Mouse (Mus musculus) stomach, embryonic 16.5 days (tissue): ENCODE data around the gene 2010315B03Rik. TPM values are rescaled to one million over a fixed set of nuclear protein-coding genes. Genes with fewer than 3 reads are reported as not detected.
"Not testable (repeated sequence)": the region's sequence is repeated elsewhere in the genome, so short reads cannot be mapped to it uniquely, and the experiment has no call there.

Experiments
- ATAC-seq: fragments of 200-750 bp; cut with Nextera tagmentation; 2 replicates; pipeline ENCODE4 v1.8.0; 2017; ENCODE audit warnings: moderate number of reproducible peaks, moderate TSS enrichment; ENCODE audit not compliant: insufficient read depth, low FRiP score
- H3K27ac ChIP-seq: fragments of 300-500 bp; sonication (generic); 2 replicates; pipeline ENCODE4 v1.5.1; 2014; ENCODE audit warnings: low read length
- H3K27me3 ChIP-seq: fragments of 300-500 bp; sonication (generic); 2 replicates; pipeline ENCODE4 v1.6.1; 2014; ENCODE audit warnings: low read length, control low read depth, mixed read lengths; ENCODE audit not compliant: control insufficient read depth, insufficient read depth
- H3K36me3 ChIP-seq: fragments of 300-500 bp; sonication (generic); 2 replicates; pipeline ENCODE4 v1.6.1; 2014; ENCODE audit warnings: low read length; ENCODE audit not compliant: control insufficient read depth, insufficient read depth
- H3K4me1 ChIP-seq: fragments of 300-500 bp; sonication (generic); 2 replicates; pipeline ENCODE4 v1.6.1; 2014; ENCODE audit warnings: low read length, control low read depth, mixed read lengths; ENCODE audit not compliant: control insufficient read depth, insufficient read depth
- H3K4me2 ChIP-seq: fragments of 300-500 bp; sonication (generic); 2 replicates; pipeline ENCODE4 v1.6.1; 2014; ENCODE audit warnings: low read depth, low read length, mixed read lengths
- H3K4me3 ChIP-seq: fragments of 300-500 bp; sonication (generic); replicated peaks from 2 replicates; pipeline ENCODE4 v1.5.1; 2014; ENCODE audit warnings: mild to moderate bottlenecking, low read length
- H3K9ac ChIP-seq: fragments of 300-500 bp; sonication (generic); 2 replicates; pipeline ENCODE4 v1.6.1; 2014; ENCODE audit warnings: low read length
- H3K9me3 ChIP-seq: fragments of 300-500 bp; sonication (generic); replicated peaks from 2 replicates; pipeline ENCODE4 v1.6.1; 2016; ENCODE audit warnings: low read length, control low read depth; ENCODE audit not compliant: control insufficient read depth
- WGBS: fragments of 180-500 bp; shearing (Covaris S2); extraction: QIAGEN DNeasy Blood & Tissue Kit; methylation state at CpG from one replicate; pipeline ENCODE4 v1.1.7; 2014; 5-methylcytosine and 5-hydroxymethylcytosine counted together
- polyA plus RNA-seq: library from polyadenylated mRNA; unstranded; fragments of >200 nt; fragmentation: Nextera tagmentation; extraction: Ambion mirVana; gene quantifications from 2 replicates; pipeline ENCODE4 v1.2.1, GENCODE M21; 2015

The 2010315B03Rik gene
- polyA plus RNA-seq, 1 experiment from 2014 or later = 14.2 TPM

GRCm38 (mm10) chr9:124273172-124273571, 39.3 kb downstream of the 2010315B03Rik start:
- 0 out of 2 replicates have a peak, but pooled peaks have one; percentile 33 for ATAC-seq
- Histone ChIP-seq H3K36me3 (peaks cover 34% of the 10 kb centered on the region), H3K4me1 (no peaks in the 10 kb centered on the region), H3K9me3 (peaks cover 45% of the 10 kb centered on the region), H3K4me3 (no peak overlapping the region), H3K9ac (no peak overlapping the region), H3K27me3 (no peaks in the 10 kb centered on the region), H3K27ac (no peak overlapping the region), H3K4me2 (no peak overlapping the region)

- H3K4me1 ChIP-seq = no peaks in the 10 kb centered on the region
- H3K4me2 ChIP-seq = no peak overlapping the region
- WGBS = 34% methylated on average over 2 of the region's 2 CpGs
- no peak for ATAC-seq
- H3K27ac ChIP-seq = no peak overlapping the region
- H3K9ac ChIP-seq = no peak overlapping the region
- peaks cover 30% of the 10 kb centered on the region for H3K36me3 ChIP-seq
- H3K9me3 ChIP-seq = peaks cover 23% of the 10 kb centered on the region
- H3K27me3 ChIP-seq = no peaks in the 10 kb centered on the region
- H3K4me3 ChIP-seq = no peak overlapping the region
Observed at GRCm38 (mm10) chr9:124267929-124268328, 44.6 kb downstream of the 2010315B03Rik start.

- H3K4me1 ChIP-seq = no peaks in the 10 kb centered on the region
- H3K27ac ChIP-seq = no peak overlapping the region
- no peak overlapping the region for H3K4me2 ChIP-seq
- no peak overlapping the region for H3K9ac ChIP-seq
- peaks cover 22% of the 10 kb centered on the region for H3K9me3 ChIP-seq
- no peaks in the 10 kb centered on the region for H3K27me3 ChIP-seq
- H3K36me3 ChIP-seq = peaks cover 29% of the 10 kb centered on the region
- no peak overlapping the region for H3K4me3 ChIP-seq
- no peak for ATAC-seq
Observed at GRCm38 (mm10) chr9:124267493-124267892, 45.0 kb downstream of the 2010315B03Rik start.

GRCm38 (mm10) chr9:124262987-124263717, 49.3 kb downstream of the 2010315B03Rik start:
- Histone ChIP-seq H3K36me3 (no peaks in the 10 kb centered on the region), H3K27ac (no peak overlapping the region), H3K9me3 (no peaks in the 10 kb centered on the region), H3K27me3 (no peaks in the 10 kb centered on the region), H3K4me2 (no peak overlapping the region), H3K4me3 (no peak overlapping the region), H3K4me1 (no peaks in the 10 kb centered on the region), H3K9ac (no peak overlapping the region)
- no peak for ATAC-seq
- WGBS = 79% methylated on average over 4 of the region's 4 CpGs

GRCm38 (mm10) chr9:124258067-124258556, 54.4 kb downstream of the 2010315B03Rik start:
- H3K9me3 ChIP-seq = peaks cover 16% of the 10 kb centered on the region
- 42% methylated on average over 4 of the region's 4 CpGs for WGBS
- ATAC-seq = no peak

GRCm38 (mm10) chr9:124257200-124258066, 55.1 kb downstream of the 2010315B03Rik start:
- Histone ChIP-seq H3K4me2 (no peak overlapping the region), H3K4me3 (no peak overlapping the region), H3K4me1 (no peaks in the 10 kb centered on the region), H3K27ac (no peak overlapping the region), H3K9me3 (peaks cover 16% of the 10 kb centered on the region), H3K9ac (no peak overlapping the region), H3K36me3 (no peaks in the 10 kb centered on the region), H3K27me3 (no peaks in the 10 kb centered on the region)
- peak; percentile 69 for ATAC-seq
- WGBS = 74% methylated on average over 1 of the region's 1 CpGs

More at GRCm38 (mm10) chr9:124258067-124258556, 54.4 kb downstream of the 2010315B03Rik start:
- H3K36me3 ChIP-seq = no peaks in the 10 kb centered on the region
- no peaks in the 10 kb centered on the region for H3K4me1 ChIP-seq
- no peaks in the 10 kb centered on the region for H3K27me3 ChIP-seq
- no peak overlapping the region for H3K27ac ChIP-seq
- H3K9ac ChIP-seq = no peak overlapping the region
- H3K4me2 ChIP-seq = peak overlapping the region; percentile 23
- H3K4me3 ChIP-seq = no peak overlapping the region

GRCm38 (mm10) chr9:124256271-124257199, 56.0 kb downstream of the 2010315B03Rik start:
- H3K9ac ChIP-seq, H3K4me1 ChIP-seq, H3K4me2 ChIP-seq, H3K4me3 ChIP-seq, H3K36me3 ChIP-seq, H3K27ac ChIP-seq, H3K27me3 ChIP-seq: not testable (repeated sequence)
- WGBS = 11% methylated on average over 1 of the region's 1 CpGs
- peaks cover 16% of the 10 kb centered on the region for H3K9me3 ChIP-seq
- ATAC-seq = peak; percentile 78

- no peaks in the 10 kb centered on the region for H3K27me3 ChIP-seq
- no peak overlapping the region for H3K27ac ChIP-seq
- no peak for ATAC-seq
- H3K36me3 ChIP-seq = no peaks in the 10 kb centered on the region
- H3K4me3 ChIP-seq = no peak overlapping the region
- H3K9ac ChIP-seq = no peak overlapping the region
- peaks cover 4% of the 10 kb centered on the region for H3K9me3 ChIP-seq
- H3K4me2 ChIP-seq = no peak overlapping the region
- H3K4me1 ChIP-seq = no peaks in the 10 kb centered on the region
Observed at GRCm38 (mm10) chr9:124251438-124251837, 61.1 kb downstream of the 2010315B03Rik start.
